Mouse (Mus musculus): ENCODE results near the gene Fam198b.

The Fam198b gene

DNA sequence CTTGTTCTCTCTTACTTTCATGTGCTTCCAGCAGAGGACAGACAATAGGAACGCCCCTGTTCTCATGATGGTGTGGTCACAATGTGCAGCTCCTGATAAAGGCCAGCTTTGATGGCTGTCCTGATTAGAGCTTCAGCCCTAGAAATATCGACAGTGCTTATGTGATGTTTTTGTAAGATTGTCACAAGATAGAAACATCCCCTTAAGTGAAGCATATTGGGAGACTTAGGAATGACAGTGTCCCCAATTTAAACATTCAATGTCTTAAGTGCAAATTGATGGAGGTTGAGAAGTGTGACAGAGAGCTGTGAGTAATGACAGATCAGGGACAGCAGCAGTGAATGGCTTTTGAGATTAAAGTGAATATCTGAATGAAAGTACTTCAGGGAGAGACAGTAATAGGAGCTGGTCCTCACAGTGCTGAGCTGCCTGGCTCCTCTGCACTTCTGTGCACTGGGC lies 99.7 kb downstream of the Fam198b start:
- no peak for DNase-seq (ENCODE audit: low spot score in 2 of 2)

DNA sequence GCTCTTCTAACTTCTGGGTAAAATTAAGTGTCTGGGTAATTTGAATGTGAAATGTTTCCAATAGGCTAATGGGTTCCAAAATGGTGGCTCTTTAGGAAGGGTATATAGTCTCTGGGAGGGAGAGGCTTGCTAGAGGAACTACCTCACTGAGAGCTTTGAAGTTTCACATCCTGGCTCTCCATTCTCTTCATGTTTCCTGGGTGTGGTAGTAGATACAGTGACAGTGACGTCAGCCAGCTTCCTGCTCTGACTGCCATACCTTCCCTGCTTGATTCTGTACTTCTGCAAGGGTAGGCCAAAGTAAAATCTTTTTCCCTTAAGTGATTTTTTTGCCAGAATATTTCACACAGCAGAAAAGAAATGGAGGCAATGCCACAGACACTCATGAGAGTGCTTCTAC lies 100.2 kb downstream of the Fam198b start:
- DNase-seq (ENCODE audit: low spot score in 2 of 2) = peak in 1 of 2 experiments; percentile 46

DNA sequence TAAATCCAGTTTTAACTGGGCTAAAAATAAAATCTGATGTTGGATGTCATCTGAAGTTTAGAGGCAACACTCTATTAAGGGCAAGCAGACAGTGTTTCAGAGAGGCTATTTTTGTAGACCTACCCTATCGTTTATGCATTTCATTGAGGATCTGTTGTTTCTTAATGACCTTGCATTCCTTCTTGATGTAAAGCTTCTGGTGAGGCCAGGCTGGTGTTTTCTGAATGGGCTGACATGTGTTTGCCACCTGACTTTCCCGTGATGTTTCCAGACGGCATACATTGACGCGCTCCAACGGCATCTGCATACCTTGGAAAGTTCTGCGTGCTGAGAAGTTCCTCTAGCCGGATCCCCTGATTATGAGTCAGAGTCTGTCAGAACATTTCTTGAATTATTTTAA lies 104.9 kb downstream of the Fam198b start:
- no peak for DNase-seq (ENCODE audit: low spot score in 2 of 2)

DNA sequence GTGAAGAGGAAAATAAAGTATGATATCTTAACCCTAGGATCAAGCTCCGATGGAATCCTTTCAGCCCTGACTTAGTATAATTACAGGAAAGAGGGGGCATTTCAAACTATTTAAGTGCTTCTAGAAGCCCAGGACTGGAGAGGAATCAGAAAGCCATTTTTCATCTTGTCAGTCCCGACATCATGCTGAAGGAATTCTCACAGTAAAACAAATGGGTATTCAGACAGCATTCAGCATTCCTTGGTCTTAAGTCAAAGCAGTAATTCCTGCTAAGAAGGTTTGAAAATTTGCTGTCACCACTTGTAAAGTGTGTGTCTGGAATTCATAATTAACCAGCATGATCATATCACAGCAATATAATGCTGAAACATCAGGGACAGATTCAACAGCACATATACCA lies 105.6 kb downstream of the Fam198b start:
- DNase-seq (ENCODE audit: low spot score in 2 of 2) = no peak

DNA sequence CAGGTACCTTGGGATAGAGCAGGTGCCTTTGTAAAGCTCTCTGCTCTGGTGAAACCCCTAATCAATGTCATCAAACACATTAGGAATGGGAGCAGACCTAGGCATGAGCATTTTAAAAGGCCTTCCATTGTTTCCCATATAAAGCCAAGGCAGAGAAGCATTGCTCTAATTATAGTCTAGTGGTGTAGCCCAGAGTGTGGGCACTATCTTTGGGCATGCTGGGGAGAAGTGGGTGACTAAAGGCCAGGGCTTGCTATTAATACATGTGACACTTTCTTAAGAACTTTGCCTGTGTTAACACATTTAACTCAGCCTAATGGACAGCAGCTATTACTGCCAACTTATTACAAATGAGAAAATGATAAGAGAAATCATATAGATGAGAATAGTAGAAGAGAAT lies 106.1 kb downstream of the Fam198b start:
- DNase-seq (ENCODE audit: low spot score in 2 of 2) = peak; percentile 47 to 56

DNA sequence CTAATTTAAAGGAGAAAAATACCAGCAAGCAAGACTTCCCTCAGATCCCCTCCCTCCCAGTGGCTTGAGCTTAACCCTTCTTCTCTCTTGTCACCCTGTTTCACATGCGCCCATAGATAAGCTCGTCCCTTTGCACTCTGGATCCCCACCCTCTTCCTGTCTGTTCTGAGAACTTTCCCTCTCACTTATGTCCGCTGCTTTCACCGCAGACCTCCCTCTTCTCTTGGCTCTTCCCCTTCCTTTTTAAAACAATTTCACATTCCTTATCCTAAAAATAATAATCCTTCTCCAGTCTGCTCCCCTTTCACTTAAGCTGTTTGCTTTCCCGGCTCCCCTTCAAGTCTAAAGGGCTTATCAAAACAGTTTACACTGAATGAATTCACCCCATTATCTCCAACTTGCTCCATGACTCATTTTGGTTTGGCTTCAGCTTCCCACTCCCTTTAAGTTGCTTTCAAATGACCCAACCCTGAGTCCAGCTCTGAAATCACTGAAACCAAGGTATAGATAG lies 109.8 kb downstream of the Fam198b start:
- DNase-seq (ENCODE audit: low spot score in 2 of 2) = peak; percentile 48 to 58

DNA sequence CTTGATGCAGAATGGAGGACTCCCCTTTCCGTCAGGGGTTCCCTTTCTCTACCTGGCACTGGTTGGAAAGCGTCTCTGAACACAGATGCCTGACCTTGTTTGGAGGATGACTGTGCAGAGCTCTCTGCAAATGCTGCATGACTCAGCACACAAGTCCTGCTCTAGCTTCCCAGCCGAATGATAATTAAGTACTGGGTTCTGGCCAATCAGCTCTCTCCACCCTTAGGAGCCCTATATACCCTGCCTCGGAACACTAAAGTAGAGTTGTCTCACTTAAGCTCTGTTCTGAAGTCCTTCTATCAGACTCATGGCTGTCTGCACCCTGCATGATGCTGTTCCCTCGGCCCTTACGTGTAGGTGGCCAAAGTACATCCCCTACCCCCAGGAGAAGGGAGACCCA lies 111.4 kb downstream of the Fam198b start:
- no peak for DNase-seq (ENCODE audit: low spot score in 2 of 2)

Measured in heart, adult 9 months (tissue).